Mouse (Mus musculus) liver, embryonic 12.5 days (tissue): ENCODE measurements around the gene Zfp579. TPM values are rescaled to one million over a fixed set of nuclear protein-coding genes. Genes with fewer than 3 reads are reported as not detected.
"Not testable (repeated sequence)": the region's sequence is repeated elsewhere in the genome, so short reads cannot be mapped to it uniquely, and the experiment has no call there.

ENCODE experiments used
- ATAC-seq: fragments of 200-750 bp; cut with Nextera tagmentation; 2 replicates; pipeline ENCODE4 v1.8.0; 2017; ENCODE audit warnings: moderate number of reproducible peaks, mild to moderate bottlenecking, moderate library complexity
- H3K27ac ChIP-seq: fragments of 300-500 bp; sonication (generic); 2 replicates; pipeline ENCODE4 v1.5.1; 2016; ENCODE audit warnings: mild to moderate bottlenecking
- H3K27me3 ChIP-seq: fragments of 300-500 bp; sonication (generic); replicated peaks from 2 replicates; pipeline ENCODE4 v1.6.1; 2016; ENCODE audit warnings: mild to moderate bottlenecking, moderate library complexity
- H3K36me3 ChIP-seq: fragments of 300-500 bp; sonication (generic); 2 replicates; pipeline ENCODE4 v1.6.1; 2016; ENCODE audit warnings: mild to moderate bottlenecking, moderate library complexity
- H3K4me1 ChIP-seq: fragments of 300-500 bp; sonication (generic); 2 replicates; pipeline ENCODE4 v1.6.1; 2016
- H3K4me2 ChIP-seq: fragments of 300-500 bp; sonication (generic); 2 replicates; pipeline ENCODE4 v1.6.1; 2016; ENCODE audit warnings: mild to moderate bottlenecking, moderate library complexity
- H3K4me3 ChIP-seq: fragments of 300-500 bp; sonication (generic); 2 replicates; pipeline ENCODE4 v1.5.1; 2016; ENCODE audit warnings: mild to moderate bottlenecking, moderate library complexity
- H3K9ac ChIP-seq: fragments of 300-500 bp; sonication (generic); 2 replicates; pipeline ENCODE4 v1.6.1; 2016; ENCODE audit warnings: mild to moderate bottlenecking, moderate library complexity
- H3K9me3 ChIP-seq: fragments of 300-500 bp; sonication (generic); replicated peaks from 2 replicates; pipeline ENCODE4 v1.6.1; 2016; ENCODE audit warnings: mild to moderate bottlenecking, moderate library complexity
- WGBS: fragments of 180-500 bp; shearing (Covaris S2); methylation state at CpG from one replicate; pipeline ENCODE4 v1.1.7; 2016; ENCODE audit not compliant: insufficient replicate concordance; 5-methylcytosine and 5-hydroxymethylcytosine counted together
- polyA plus RNA-seq: library from polyadenylated mRNA; unstranded; fragments of >200 nt; fragmentation: Nextera tagmentation; extraction: Ambion mirVana; gene quantifications from 2 replicates; pipeline ENCODE4 v1.2.1, GENCODE M21; 2016

The Zfp579 gene
- polyA plus RNA-seq, 1 experiment from 2014 or later: 6.9 TPM

DNA sequence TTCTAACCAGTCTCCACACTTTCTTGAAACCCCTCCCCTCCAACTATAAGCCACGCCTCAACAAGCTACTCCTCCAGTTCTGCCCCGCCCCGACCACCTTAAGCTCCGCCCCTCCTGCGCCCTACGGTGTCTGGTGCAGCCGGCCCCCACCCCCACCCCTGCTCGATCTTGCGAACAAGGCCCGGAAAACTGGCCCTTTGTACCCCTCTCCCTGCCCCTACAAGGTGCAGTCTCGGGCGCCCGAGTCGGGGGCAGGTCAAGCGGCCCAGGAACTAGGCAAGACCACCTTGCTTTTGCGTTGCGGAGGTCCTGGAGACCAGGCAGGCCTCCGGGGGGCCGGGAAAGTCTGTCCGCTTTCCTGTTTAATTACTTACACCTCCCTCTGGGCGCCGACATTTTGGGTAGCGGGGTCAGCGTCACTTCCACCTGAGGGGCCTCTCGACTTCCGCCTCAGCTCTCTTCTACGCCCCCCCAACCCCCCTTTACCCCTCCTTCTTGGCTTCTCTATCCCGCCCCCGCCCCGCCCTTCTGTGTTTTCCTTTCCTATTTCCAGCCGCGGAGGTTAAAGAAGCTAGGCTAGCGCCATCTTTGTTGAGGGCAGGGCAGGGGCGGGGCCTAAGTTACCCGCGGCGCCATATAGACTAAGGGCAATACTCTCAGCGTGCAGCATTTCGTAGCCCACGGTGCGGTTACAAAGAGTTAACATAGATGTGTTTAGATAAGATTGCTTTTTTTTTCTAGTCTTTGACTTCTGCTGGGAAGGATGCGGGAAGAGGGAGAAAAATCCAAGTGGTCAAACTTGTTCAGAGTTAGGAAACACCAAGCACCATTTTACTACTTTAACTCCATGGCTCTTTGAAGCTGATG lies 18.5 kb upstream of the Zfp579 start, which contains the start of the genes Zfp524 and Fiz1:
Gene Zfp524, plus strand, starts transcription at position 165 of the 867 bp plus-strand sequence.
Gene Fiz1, minus strand, starts transcription at position 447 of the 867 bp plus-strand sequence.
- Histone ChIP-seq H3K9me3 (0 out of 2 replicates have a peak, but pooled peaks cover 5% of the 10 kb centered on the region), H3K4me2 (peak within 1 kb of the TSS; percentile 85), H3K27ac (peak within 1 kb of the TSS; percentile 97), H3K4me3 (peak within 1 kb of the TSS; percentile 78), H3K4me1 (peaks cover 32% of the 10 kb centered on the region), H3K27me3 (no peaks in the 10 kb centered on the region), H3K36me3 (peaks cover 58% of the 10 kb centered on the region), H3K9ac (peak within 1 kb of the TSS; percentile 85)
- under 1% methylated on average over 41 of the region's 42 CpGs for WGBS
- peak; percentile 77 for ATAC-seq

DNA sequence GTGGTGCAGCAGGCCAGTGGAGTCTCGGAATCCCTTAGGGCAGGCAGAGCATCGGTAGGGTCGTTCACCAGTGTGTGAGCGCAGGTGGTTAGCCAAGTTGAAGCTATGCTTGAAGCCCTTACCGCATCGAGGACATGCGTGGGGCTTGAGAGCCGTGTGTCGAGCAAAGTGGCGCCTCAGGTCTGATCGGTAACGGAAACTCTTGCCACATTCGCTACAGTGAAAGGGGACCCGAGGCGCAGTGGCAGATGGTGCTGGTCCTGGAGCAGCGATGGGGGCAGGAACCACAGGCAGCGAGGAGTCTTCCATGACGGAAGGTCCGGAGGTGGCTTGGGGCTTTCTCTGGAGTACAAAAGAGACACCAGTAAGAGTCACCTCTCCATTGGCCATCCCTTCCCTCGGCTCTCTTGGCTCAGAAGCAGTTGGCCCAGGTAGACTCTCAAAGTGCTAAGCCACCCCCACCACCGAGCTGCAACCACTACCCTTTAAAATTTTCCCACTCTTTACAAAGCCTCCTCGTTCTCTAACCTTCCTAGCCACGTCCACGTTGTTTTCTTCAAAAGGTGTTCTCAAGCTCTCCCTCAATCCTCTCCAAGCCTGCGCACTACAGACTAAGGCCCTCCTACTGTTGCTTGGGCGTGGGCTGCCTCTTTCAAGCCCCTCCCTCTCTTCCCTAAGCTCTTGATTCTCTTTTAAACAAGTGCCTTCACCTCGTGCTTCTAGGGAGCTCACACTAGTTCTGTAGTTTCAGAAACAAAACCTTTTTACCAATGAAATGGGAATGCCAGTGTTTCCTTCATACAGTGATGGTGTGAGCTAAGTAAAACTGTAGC lies 16.9 kb upstream of the Zfp579 start:
- 0 out of 2 replicates have a peak, but pooled peaks cover 5% of the 10 kb centered on the region for H3K9me3 ChIP-seq
- H3K4me3 ChIP-seq: peak overlapping the region; percentile 78
- no peak for ATAC-seq
- H3K27me3 ChIP-seq: no peaks in the 10 kb centered on the region
- peak overlapping the region; percentile 85 for H3K9ac ChIP-seq
- H3K27ac ChIP-seq: peak overlapping the region; percentile 41; the same call in 1 of the 2 replicates
- 82% methylated on average over 27 of the region's 27 CpGs for WGBS
- H3K4me1 ChIP-seq: peaks cover 25% of the 10 kb centered on the region
- peaks cover 68% of the 10 kb centered on the region for H3K36me3 ChIP-seq
- peak overlapping the region; percentile 85 for H3K4me2 ChIP-seq

- no peak overlapping the region for H3K4me2 ChIP-seq
- WGBS: 90% methylated on average over 26 of the region's 26 CpGs
- ATAC-seq: no peak
These were observed 12.3 kb upstream of the Zfp579 start for GRCm38 (mm10) chr7:5008229-5008628.

DNA sequence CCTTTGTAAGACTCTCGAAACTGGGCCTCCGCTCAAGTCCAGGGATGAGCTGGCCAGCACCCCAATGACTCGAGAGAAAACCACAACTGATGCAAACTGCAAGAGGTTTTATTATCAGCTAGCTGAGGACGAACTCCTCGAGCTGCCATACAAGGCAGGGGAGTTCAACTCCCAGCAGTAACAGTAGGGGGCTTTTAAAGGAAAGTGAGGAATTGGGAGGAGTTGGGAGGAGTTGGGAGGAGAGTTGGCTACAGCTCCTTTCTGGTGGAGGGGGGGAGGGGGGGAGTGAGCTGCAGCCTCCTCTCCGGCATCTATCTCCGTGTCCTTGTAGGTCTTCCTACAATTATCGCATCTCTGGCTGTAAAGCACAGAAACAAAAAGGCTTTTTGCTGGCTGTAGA lies 6.9 kb upstream of the Zfp579 start:
- not testable (repeated sequence) for ATAC-seq, H3K27ac ChIP-seq

More at GRCm38 (mm10) chr7:5008229-5008628, 12.3 kb upstream of the Zfp579 start:
- Histone ChIP-seq H3K4me1 (peaks cover 8% of the 10 kb centered on the region), H3K27ac (no peak overlapping the region; the same call in 1 of the 2 replicates), H3K9me3 (peaks cover 7% of the 10 kb centered on the region; the same call in 1 of the 2 replicates), H3K9ac (no peak overlapping the region), H3K4me3 (no peak overlapping the region), H3K27me3 (peaks cover 5% of the 10 kb centered on the region; the same call in 1 of the 2 replicates), H3K36me3 (peaks cover 71% of the 10 kb centered on the region)

GRCm38 (mm10) chr7:4999876-5000275 lies 3.9 kb upstream of the Zfp579 start:
- Histone ChIP-seq H3K27ac (no peak overlapping the region), H3K4me2 (no peak overlapping the region), H3K9ac (no peak overlapping the region), H3K9me3 (peaks cover 11% of the 10 kb centered on the region), H3K4me1 (no peaks in the 10 kb centered on the region), H3K36me3 (no peaks in the 10 kb centered on the region), H3K27me3 (peaks cover 32% of the 10 kb centered on the region), H3K4me3 (no peak overlapping the region)
- ATAC-seq: no peak
- 55% methylated on average over 2 of the region's 2 CpGs for WGBS

More for the DNA sequence above, 6.9 kb upstream of the Zfp579 start:
- not testable (repeated sequence) for H3K27me3 ChIP-seq, H3K9ac ChIP-seq, H3K4me1 ChIP-seq, H3K4me3 ChIP-seq, H3K4me2 ChIP-seq
- peaks cover 18% of the 10 kb centered on the region for H3K36me3 ChIP-seq
- H3K9me3 ChIP-seq: peaks cover 11% of the 10 kb centered on the region
- 68% methylated on average over 8 of the region's 8 CpGs for WGBS

DNA sequence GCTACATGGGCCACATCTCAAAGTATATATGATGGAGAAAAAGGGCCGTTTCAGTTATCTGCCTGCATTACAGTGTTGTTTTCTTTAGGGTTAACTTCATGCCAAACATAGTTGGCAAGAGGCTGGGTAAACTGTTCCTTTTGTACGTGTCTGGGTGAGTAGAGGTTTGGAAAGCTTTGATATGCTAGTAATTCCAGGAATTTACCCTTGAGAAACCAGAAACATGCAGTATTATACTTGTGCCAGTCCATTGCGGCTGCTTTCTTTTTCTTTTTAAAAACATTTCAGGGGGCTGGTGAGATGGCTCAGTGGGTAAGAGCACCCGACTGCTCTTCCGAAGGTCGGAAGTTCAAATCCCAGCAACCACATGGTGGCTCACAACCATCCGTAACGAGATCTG lies 976 bp upstream of the Zfp579 start:
- H3K9ac ChIP-seq: no peak overlapping the region
- H3K9me3 ChIP-seq: no peaks in the 10 kb centered on the region
- no peak for ATAC-seq
- H3K4me2 ChIP-seq: no peak overlapping the region
- no peak overlapping the region for H3K27ac ChIP-seq
- no peak overlapping the region for H3K4me3 ChIP-seq
- peaks cover 55% of the 10 kb centered on the region for H3K27me3 ChIP-seq
- H3K4me1 ChIP-seq: no peaks in the 10 kb centered on the region
- WGBS: 56% methylated on average over 7 of the region's 8 CpGs
- H3K36me3 ChIP-seq: peaks cover 17% of the 10 kb centered on the region

DNA sequence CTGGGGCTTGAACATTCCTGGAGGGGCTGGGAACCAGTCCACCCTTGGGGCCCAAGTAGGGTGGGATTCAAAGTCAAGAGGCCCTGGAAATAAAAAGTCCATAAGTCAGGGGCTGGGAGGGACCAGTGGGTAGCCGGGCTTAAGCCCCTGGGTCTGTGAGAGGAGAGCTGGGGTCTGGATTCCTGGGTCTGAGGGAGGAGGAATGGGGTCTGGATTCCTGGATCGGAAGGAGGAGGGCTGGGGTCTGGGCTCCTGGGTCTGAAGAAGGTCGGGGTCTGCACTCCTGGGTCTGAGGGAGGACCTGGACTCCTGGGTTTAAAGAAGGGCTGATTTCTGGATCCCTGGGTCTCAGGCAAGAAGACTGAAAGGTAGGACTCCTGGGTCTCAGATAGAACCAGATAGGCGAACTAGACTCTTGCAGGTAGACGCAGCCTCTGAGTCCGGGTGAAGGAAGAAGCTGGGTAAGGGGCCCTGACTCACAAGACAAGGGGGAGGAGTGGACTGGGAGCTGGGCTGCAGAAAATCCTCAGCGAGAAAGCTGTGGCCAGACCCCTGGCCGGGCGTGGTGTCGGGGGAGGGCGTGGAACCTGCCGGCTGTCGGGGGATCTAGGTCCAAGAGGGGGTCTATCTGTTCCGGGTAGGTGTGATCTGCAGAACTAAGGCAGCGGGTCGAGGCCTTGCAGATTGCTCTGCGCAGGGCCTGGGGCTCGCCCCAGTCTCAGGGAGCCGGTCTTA lies 523 bp downstream of the Zfp579 start:
- Histone ChIP-seq H3K9ac (peak overlapping the region; percentile 61; the same call in 1 of the 2 replicates), H3K27ac (no peak overlapping the region), H3K4me1 (no peaks in the 10 kb centered on the region), H3K36me3 (peaks cover 17% of the 10 kb centered on the region), H3K9me3 (no peaks in the 10 kb centered on the region), H3K4me2 (peak overlapping the region; percentile 65), H3K27me3 (peaks cover 63% of the 10 kb centered on the region), H3K4me3 (peak overlapping the region; percentile 56)
- 7% methylated on average over 19 of the region's 19 CpGs for WGBS
- ATAC-seq: peak; percentile 13; the same call in 1 of the 2 replicates

- H3K27me3 ChIP-seq: peaks cover 63% of the 10 kb centered on the region
- H3K4me2 ChIP-seq: 0 out of 2 replicates have a peak overlapping the region, but pooled peaks have one; percentile 3
- no peak overlapping the region for H3K4me3 ChIP-seq
- ATAC-seq: no peak
- no peaks in the 10 kb centered on the region for H3K9me3 ChIP-seq
- H3K27ac ChIP-seq: no peak overlapping the region
- WGBS: 31% methylated on average over 59 of the region's 59 CpGs
- H3K9ac ChIP-seq: no peak overlapping the region
- no peaks in the 10 kb centered on the region for H3K4me1 ChIP-seq
- peaks cover 17% of the 10 kb centered on the region for H3K36me3 ChIP-seq
These were observed 1.8 kb downstream of the Zfp579 start for GRCm38 (mm10) chr7:4993999-4994788.

- Histone ChIP-seq H3K36me3 (peaks cover 17% of the 10 kb centered on the region), H3K27me3 (peaks cover 63% of the 10 kb centered on the region), H3K4me1 (no peaks in the 10 kb centered on the region), H3K4me2 (no peak overlapping the region), H3K27ac (no peak overlapping the region), H3K9me3 (no peaks in the 10 kb centered on the region), H3K4me3 (no peak overlapping the region), H3K9ac (no peak overlapping the region)
- ATAC-seq: no peak
- WGBS: 22% methylated on average over 55 of the region's 55 CpGs
These were observed 2.5 kb downstream of the Zfp579 start for GRCm38 (mm10) chr7:4993347-4993998.

DNA sequence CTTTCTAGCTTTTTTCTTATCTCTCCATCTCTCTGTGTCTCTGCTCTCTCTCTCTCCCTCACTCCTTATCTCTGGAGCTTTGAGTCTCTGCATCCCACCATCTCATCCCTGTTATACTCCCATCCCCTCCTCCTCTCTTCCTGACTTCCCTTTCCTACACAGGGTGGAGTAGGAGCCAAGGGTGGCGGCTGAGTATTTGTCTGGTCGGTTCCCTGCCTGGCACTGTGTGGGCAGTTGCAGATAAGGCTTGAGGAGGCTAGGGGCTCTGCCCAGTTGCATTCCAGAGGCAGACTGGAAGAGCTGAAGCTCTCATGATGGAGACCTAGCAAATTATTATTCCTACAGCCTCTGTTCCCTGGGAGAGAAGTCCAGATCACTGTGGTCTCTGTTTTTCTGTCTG lies 7.7 kb downstream of the Zfp579 start:
- H3K4me3 ChIP-seq: no peak overlapping the region
- peaks cover 11% of the 10 kb centered on the region for H3K36me3 ChIP-seq
- H3K27ac ChIP-seq: no peak overlapping the region
- no peak overlapping the region for H3K4me2 ChIP-seq
- H3K9ac ChIP-seq: no peak overlapping the region
- H3K4me1 ChIP-seq: no peaks in the 10 kb centered on the region
- H3K27me3 ChIP-seq: peaks cover 25% of the 10 kb centered on the region
- WGBS: 43% methylated on average over 2 of the region's 2 CpGs
- no peak for ATAC-seq
- H3K9me3 ChIP-seq: no peaks in the 10 kb centered on the region
